Mouse (Mus musculus) urinary bladder, adult 2 months (tissue): Measurements from ENCODE around the gene Smarcd3. TPM values are rescaled to one million over a fixed set of nuclear protein-coding genes. Genes with fewer than 3 reads are reported as not detected.
A peak's percentile ranks its signal among the peaks of the same experiment; 100 is the strongest.

Experiments
- DNase-seq: peaks from one replicate; pipeline ENCODE4 v3.0.0; 2022; ENCODE audit warnings: low spot score
- polyA plus RNA-seq: library from polyadenylated mRNA; depleted of rRNA; stranded (reverse); fragments of >200 nt; gene quantifications from 2 replicates; pipeline ENCODE4 v1.2.3, GENCODE M21; 2012

Gene Smarcd3
- polyA plus RNA-seq, 1 experiment, result 80.3 TPM

DNA sequence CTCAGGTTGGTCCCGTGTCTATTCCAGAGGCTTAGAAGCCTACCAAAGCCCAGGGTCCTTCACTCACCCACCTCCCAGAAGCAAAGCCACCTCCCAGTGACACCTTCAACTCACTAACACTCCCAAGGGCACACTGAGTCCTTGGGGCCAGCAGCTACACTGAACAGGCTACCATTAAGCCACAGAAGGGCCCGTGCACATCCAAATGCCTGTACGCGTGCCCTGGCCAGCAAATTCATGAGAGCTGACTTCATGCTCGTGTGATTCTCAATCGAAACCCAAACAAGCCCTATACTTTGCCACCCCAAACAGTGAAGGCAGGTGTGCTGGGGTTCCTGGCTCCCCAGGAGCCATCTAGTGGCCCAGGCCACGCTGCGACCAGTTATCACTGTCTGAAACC is 3.6 kb downstream of the Smarcd3 start:
- no peak for DNase-seq

DNA sequence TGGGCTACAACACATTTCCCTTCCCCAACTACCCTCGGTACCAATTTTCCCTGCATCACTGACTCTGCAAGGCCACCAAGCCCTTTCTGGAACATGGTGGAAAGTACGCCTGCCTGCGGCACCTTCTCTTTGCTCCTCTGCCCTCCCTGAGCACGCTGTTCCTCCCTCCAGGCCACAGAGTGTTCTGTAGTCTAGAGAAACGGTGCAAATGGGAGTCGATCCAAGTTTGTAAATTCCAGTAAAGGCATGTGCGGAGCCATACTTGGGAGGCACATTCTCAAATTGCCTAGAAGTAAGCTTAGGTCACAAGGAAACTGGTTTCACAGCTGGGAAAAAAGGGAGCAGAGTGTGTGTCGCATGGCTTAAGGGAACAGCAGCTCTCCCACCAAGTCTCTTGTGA is 4.1 kb downstream of the Smarcd3 start:
- DNase-seq, result no peak

GRCm38 (mm10) chr5:24618921-24619320 is 5.3 kb downstream of the Smarcd3 start:
- no peak for DNase-seq

DNA sequence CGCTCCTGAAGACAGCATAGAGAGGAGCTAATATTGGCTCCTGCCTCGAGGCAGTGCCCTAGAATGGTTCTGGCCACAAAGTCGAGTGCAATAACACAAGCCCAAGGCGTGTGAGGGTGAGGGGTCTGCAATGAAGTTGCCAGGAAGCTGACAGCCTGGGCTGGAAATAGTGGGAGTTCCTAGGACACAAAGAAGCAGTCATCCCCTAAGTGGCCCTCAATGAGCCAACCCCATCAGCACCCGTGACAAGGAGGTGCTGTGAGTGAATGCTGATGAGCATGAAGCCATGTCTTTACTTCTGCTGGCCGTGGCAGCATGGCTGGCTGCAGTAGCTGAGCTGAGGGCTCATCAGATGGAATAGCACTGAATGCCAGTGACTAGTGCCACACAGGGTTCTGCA is 9.1 kb downstream of the Smarcd3 start:
- DNase-seq, result no peak

- no peak for DNase-seq
Observed at GRCm38 (mm10) chr5:24612302-24612649, 11.9 kb downstream of the Smarcd3 start.

GRCm38 (mm10) chr5:24611366-24612301 is 12.6 kb downstream of the Smarcd3 start:
- no peak for DNase-seq

DNA sequence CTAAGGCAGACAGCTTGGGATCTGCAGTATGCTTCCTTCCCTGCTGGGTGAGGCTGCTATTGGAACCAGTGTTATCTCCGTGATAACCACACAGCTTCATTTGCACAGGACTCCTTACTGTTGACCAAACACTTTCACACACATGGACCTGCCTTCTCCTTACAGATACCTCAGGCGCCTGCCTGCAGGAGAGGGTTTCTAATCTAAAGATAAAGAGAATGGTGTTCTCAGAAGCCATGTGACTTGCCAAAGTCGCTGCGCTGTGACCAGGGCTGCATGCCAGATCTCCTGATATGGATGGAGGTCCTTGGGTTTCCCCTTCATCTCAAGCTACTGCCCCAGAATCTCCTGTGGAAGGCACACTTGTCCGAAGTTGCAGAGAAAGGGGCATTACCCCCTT is 14.8 kb downstream of the Smarcd3 start:
- DNase-seq, result no peak

GRCm38 (mm10) chr5:24605980-24606665 is 18.1 kb downstream of the Smarcd3 start:
- DNase-seq, result no peak

DNA sequence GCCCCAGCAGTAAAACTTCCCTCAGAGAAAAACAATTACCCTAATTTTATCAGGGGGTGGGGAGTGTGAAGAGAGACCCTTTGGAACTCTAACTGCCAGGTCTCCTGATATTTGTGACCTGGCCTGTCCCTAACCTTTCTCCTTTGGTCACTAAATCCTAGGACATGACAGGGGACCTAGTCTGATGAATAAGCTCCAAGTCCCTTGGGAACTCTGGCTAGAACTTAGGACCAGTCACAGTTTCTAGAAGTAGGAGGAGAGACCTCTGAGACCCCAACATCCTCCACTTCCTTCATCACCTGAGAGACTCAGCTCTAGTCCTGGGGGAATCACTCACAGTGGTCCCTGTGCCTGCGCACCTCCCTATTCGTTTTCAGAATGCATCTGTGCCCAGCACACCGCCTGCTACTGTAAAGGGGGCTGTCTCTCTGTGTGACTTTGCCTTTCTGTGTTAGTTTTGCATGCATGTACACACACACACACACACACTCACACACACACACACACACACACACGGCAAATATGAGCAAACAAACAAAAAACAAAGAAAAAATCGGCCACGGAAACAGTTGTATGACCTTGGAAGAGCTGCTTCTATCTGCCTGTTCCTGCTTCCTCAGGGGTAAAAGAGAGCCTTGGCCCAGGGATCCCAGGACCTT is 18.8 kb downstream of the Smarcd3 start:
- peak; percentile 13 for DNase-seq

GRCm38 (mm10) chr5:24604656-24605100 is 19.5 kb downstream of the Smarcd3 start:
- DNase-seq, result peak; percentile 86

DNA sequence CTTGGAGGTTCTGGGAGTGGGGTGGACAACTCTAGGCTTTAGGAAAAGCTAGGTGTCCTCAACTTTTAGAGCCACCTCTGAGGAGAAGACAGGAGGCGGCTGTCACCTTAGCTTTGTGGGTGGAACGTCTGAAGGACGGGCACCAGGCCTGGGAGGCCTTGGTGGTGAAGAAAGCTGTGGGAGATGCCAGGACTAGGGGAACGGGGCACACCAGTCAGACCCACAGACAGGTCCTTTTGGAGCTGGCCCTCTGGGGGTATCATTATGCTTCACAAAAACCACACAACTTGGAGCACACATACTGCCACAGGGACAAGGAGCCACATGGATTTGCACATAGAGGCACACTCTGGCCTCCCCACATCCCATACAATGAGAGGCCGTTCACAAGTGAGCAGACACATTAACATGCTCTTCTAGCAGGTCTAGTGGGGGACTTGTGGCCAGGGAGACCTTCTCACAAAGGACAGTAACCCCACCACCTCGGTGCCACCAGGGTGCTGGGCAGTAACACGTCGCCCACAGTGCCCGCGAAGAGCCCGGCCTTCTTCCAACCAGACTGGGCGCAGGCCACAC is 20.0 kb downstream of the Smarcd3 start:
- DNase-seq, result no peak

DNA sequence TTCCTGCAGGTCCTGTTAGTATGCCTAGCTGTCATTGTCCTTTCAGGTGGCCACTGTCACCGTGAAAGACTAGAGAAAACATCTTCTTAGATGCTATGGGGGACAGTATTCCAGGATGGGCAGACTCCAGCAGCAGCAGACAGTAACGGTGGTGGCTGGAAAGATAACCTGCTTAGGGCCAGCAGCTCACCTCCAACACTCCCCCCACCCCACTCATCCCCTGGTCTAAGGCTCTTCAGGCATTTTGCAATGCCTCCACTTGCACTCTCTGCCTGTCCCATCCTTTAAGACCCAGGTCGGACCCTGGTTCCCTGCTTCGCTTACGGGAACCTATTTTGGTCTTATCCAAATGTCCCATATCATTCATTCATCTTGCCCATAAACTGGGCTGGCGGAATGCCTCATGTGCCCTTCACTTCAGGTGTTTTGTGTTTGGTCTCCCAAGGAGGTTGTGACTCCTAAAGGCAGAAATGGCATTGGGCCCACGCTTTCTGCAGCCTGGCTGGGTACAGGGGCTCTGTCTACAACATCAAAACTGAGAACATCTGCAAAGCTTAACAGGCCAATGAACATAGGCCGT is 20.7 kb downstream of the Smarcd3 start:
- DNase-seq, result peak; percentile 23

- no peak for DNase-seq
Observed at GRCm38 (mm10) chr5:24602751-24603343, 21.4 kb downstream of the Smarcd3 start.

DNA sequence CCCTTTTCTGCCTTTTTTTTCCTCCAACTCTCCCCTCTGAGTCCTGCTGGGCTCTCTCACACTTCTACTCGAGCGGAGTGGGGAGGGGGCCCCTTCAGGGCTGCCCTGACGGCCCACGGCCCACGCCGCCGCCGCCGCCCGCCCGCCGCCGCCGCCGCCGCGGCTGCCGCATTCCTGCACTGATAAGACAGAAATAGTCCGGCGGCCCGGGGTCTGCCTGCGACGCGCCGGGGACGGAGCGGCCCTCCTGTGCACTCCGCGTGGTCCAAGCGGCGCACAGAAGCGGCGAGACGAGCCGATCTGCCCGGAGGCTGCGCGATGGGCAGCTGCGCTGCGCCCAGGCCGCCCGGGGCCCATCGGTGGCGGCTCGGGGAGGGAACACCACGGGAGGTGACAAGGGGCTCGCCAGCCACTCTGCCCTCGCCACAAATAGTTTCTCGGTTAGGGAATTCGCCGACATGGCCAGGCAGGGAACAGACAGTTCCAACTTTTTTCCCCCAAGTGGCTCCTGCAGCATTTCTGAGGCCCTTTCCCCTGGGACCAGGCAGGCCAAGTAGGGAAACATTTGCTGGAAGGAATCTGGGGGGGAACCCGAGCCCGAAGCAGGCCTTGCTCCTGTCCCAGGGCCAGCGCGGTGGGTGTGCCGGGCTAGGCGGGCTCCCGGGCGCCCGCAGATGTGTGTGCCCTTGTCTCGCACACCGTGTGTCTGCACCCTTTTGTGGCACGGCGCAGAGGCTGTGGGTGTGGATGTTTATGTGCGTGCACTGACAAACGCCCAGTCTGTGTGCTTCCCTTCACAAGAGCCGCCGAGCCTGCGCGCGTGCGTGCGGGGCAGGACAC is 22.1 kb downstream of the Smarcd3 start:
- DNase-seq, result peak; percentile 68

DNA sequence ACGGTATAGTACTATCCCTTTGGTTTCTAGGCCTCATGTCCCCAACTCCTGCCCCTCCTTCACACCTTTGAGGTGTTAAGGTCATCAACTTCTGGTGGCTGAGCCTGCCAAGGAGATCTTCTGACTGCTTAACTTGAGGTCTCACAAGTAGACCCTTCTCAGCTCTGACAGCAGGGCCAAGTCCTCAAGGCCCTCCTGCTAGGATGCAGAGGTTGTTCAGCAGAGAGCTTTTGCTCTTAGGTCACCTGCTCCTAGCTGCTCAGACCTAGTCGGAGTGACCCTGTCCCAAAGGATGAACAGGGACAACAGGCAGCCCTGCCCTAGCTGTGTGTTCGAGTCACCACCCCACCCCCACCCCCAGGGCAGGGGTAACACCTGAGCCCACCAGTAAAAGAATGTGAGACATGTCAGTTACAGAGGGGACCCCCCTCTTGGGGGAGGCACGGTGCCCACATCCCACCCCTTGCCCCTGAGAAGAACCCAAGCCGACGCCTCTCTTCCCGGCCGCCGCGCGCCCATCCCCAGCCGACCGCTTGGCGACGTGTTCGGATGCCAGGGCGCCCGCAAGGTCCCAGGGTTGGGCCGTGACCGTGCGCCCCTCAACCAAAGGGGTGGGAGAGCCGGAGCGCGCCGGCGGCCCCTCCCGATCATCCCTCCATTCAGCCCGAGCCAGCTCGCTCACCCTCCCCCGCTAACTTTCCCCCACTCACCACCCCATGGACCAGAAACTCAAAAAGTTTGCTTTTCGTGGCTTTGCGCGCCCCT is 23.0 kb downstream of the Smarcd3 start:
- no peak for DNase-seq

DNA sequence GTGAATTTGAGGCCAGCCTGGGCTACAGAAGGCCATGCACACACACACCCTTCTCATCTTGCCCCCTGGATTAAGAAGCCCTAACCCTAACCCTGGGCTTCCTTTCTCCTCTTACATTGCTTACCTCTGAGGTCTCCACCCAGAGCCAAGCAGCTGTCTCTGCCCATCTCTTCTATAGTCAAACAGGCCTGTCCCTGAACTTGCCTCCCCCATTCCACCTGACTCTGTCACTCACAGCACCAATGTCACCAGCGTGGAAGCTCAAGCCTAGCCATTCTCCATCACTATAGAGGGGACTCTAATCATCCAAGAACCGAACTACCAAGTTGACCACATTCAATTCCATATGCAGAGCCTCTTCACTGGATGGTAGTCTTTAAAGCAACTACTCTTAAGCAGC is 24.0 kb downstream of the Smarcd3 start:
- DNase-seq, result no peak

- DNase-seq, result no peak
Observed at GRCm38 (mm10) chr5:24599137-24599536, 25.1 kb downstream of the Smarcd3 start.

GRCm38 (mm10) chr5:24598570-24599006 is 25.6 kb downstream of the Smarcd3 start:
- DNase-seq, result peak; percentile 61

DNA sequence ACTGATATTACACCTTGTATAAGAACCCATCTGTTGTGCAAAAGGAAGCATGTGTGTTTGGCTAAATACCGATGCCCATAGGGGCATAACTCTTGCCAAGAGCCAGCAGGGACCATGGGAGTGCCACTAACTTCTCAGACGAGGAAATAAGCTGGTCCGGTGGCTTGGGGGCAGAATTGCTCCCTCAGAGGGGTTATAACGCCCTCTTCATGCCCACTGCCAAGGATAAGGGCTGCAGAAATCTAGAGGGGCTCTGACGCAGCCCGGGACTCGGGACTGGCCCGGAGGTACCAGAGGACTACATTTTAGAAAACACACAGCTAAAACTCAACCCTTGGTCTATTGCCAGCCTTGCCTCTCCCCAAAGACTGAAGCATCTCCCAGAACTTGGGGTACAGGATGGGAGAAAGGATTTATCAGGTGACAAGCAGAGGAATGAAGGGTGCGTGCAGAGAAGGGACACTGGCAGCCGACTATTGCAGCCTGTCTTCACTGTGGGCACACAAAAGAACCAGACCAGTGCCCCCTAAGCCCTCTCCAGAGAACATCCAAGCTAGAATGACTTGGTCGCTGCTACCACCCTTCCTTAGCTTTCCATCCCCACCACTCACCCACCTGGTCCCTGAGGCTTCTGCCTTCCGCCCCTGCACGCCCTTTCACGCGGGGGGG is 26.2 kb downstream of the Smarcd3 start:
- DNase-seq, result no peak
